Mouse (Mus musculus) liver, embryonic 14.5 days (tissue): Measurements from ENCODE around the gene Ccdc3. TPM values are rescaled to one million over a fixed set of nuclear protein-coding genes. Genes with fewer than 3 reads are reported as not detected.

Experiments
- ATAC-seq: fragments of 200-750 bp; cut with Nextera tagmentation; 2 replicates; pipeline ENCODE4 v1.8.0; 2017; ENCODE audit warnings: moderate number of reproducible peaks, mild to moderate bottlenecking, moderate library complexity; ENCODE audit not compliant: insufficient read depth
- DNase-seq, 3 experiments: peaks; one replicate each; pipeline ENCODE4 v3.0.0-alpha.2; 2012 to 2013; ENCODE audit warnings: low read depth in 3 of 3, low spot score in 3 of 3
- H3K27ac ChIP-seq: fragments of 300-500 bp; sonication (generic); 2 replicates; pipeline ENCODE4 v1.5.1; 2014; ENCODE audit warnings: moderate library complexity, mild to moderate bottlenecking, control low read depth, inconsistent platforms
- H3K27me3 ChIP-seq: fragments of 300-500 bp; sonication (generic); 2 replicates; pipeline ENCODE4 v1.6.1; 2014; ENCODE audit warnings: mild to moderate bottlenecking, low read length, moderate library complexity; ENCODE audit not compliant: control insufficient read depth, insufficient read depth
- H3K36me3 ChIP-seq: fragments of 300-500 bp; sonication (generic); replicated peaks from 2 replicates; pipeline ENCODE4 v1.6.1; 2014; ENCODE audit warnings: low read depth; ENCODE audit not compliant: control insufficient read depth, insufficient read depth
- H3K4me1 ChIP-seq, 2 experiments: fragments of 200-500 bp in 1 of 2; fragments of 300-500 bp in 1 of 2; sonication (generic) in 1 of 2; replicated peaks; 2 replicates each; pipeline ENCODE4 v1.6.1; 2012 to 2014; ENCODE audit warnings: antibody characterized with exemption in 1 of 2, inconsistent platforms in 1 of 2, low read length in 1 of 2; ENCODE audit not compliant: control insufficient read depth in 2 of 2, insufficient read depth in 2 of 2
- H3K4me2 ChIP-seq: fragments of 300-500 bp; sonication (generic); 2 replicates; pipeline ENCODE4 v1.6.1; 2014; ENCODE audit warnings: low read depth, mild to moderate bottlenecking, control low read depth, moderate library complexity
- H3K4me3 ChIP-seq, 2 experiments: fragments of 200-500 bp in 1 of 2; fragments of 300-500 bp in 1 of 2; sonication (generic) in 1 of 2; 2 replicates each; pipeline ENCODE4 v1.5.1; 2012 to 2014; ENCODE audit warnings: low read depth in 2 of 2, low read length in 2 of 2, mild to moderate bottlenecking in 2 of 2, control low read depth in 1 of 2, inconsistent platforms in 1 of 2, moderate library complexity in 1 of 2; ENCODE audit not compliant: insufficient read depth in 1 of 2
- H3K9ac ChIP-seq: fragments of 300-500 bp; sonication (generic); replicated peaks from 2 replicates; pipeline ENCODE4 v1.6.1; 2014; ENCODE audit warnings: mild to moderate bottlenecking, control low read depth, moderate library complexity
- H3K9me3 ChIP-seq: fragments of 300-500 bp; sonication (generic); 2 replicates; pipeline ENCODE4 v1.6.1; 2016; ENCODE audit warnings: low read length, mixed read lengths; ENCODE audit not compliant: control insufficient read depth
- CTCF ChIP-seq: IDR thresholded peaks from 2 replicates; pipeline ENCODE4 v1.5.1; 2016; ENCODE audit warnings: antibody characterized with exemption, low read depth, control low read depth
- EP300 ChIP-seq: IDR thresholded peaks from 2 replicates; pipeline ENCODE4 v1.6.1; 2016; ENCODE audit warnings: antibody characterized with exemption, low read depth
- WGBS: fragments of 180-500 bp; shearing (Covaris S2); extraction: QIAGEN DNeasy Blood & Tissue Kit; methylation state at CpG from one replicate; pipeline ENCODE4 v1.1.7; 2014; ENCODE audit not compliant: insufficient replicate concordance; 5-methylcytosine and 5-hydroxymethylcytosine counted together
- polyA plus RNA-seq, 2 experiments: library from polyadenylated mRNA; depleted of rRNA in 1 of 2; stranded (reverse) in 1 of 2; unstranded in 1 of 2; fragments of >200 nt; fragmentation: Nextera tagmentation in 1 of 2; extraction: Ambion mirVana in 1 of 2; gene quantifications; 2 replicates each; pipeline versions ENCODE4 v1.2.1 to v1.2.3; 2012 to 2014

Gene Ccdc3
- polyA plus RNA-seq, 2 experiments, result 2.7 to 3.0 TPM

GRCm38 (mm10) chr2:5166796-5167195 lies 29.2 kb downstream of the Ccdc3 start:
- H3K4me3 ChIP-seq, result no peak overlapping the region
- TF ChIP-seq EP300, result no peak
- no peak for TF ChIP-seq CTCF
- no peak overlapping the region for H3K9ac ChIP-seq
- no peaks in the 10 kb centered on the region for H3K9me3 ChIP-seq
- no peaks in the 10 kb centered on the region for H3K27me3 ChIP-seq
- WGBS, result 55% methylated on average over 2 of the region's 2 CpGs
- H3K4me1 ChIP-seq, result peaks cover 0 to 3% of the 10 kb centered on the region in 2 experiments; a peak in 2 of 4 replicates
- no peaks in the 10 kb centered on the region for H3K36me3 ChIP-seq
- DNase-seq (no peak), ATAC-seq (no peak)
- no peak overlapping the region for H3K27ac ChIP-seq
- H3K4me2 ChIP-seq, result no peak overlapping the region

DNA sequence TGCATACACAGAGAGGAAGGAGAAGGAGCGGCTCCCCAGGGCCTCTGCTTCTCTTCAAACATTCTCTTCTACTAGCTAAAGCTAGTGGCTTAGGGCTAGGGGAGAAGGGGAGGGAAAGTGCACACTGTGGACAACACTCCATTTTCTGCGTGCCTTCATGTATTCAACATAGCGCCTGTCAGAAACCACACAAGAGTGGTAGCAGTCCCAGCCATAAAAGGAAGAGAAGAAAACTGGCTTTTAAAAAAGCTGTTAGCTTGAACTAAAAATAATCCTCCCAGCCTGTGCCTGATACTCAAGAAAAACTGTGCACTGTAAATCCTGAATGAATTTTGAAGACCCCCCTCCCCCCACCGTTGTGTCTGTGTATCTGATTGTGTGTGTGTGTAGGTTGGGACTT lies 33.2 kb downstream of the Ccdc3 start:
- ATAC-seq, result no peak
- WGBS, result 61% methylated on average over 4 of the region's 4 CpGs
- H3K9ac ChIP-seq, result no peak overlapping the region
- no peak for DNase-seq
- no peaks in the 10 kb centered on the region for H3K9me3 ChIP-seq
- H3K36me3 ChIP-seq, result no peaks in the 10 kb centered on the region
- no peak overlapping the region for H3K4me3 ChIP-seq
- TF ChIP-seq EP300 (no peak), CTCF (no peak)
- H3K27me3 ChIP-seq, result no peaks in the 10 kb centered on the region
- no peak overlapping the region for H3K4me2 ChIP-seq
- H3K4me1 ChIP-seq, result no peaks in the 10 kb centered on the region
- no peak overlapping the region for H3K27ac ChIP-seq

- ATAC-seq (no peak), DNase-seq (no peak)
- Histone ChIP-seq H3K9ac (no peak overlapping the region), H3K27me3 (no peaks in the 10 kb centered on the region), H3K36me3 (no peaks in the 10 kb centered on the region), H3K4me1 (no peaks in the 10 kb centered on the region), H3K27ac (no peak overlapping the region), H3K4me2 (no peak overlapping the region), H3K9me3 (no peaks in the 10 kb centered on the region), H3K4me3 (no peak overlapping the region)
- WGBS, result 51% methylated on average over 5 of the region's 5 CpGs
- no peak for TF ChIP-seq EP300
- TF ChIP-seq CTCF, result no peak
These were observed 33.9 kb downstream of the Ccdc3 start for GRCm38 (mm10) chr2:5171301-5172000.

DNA sequence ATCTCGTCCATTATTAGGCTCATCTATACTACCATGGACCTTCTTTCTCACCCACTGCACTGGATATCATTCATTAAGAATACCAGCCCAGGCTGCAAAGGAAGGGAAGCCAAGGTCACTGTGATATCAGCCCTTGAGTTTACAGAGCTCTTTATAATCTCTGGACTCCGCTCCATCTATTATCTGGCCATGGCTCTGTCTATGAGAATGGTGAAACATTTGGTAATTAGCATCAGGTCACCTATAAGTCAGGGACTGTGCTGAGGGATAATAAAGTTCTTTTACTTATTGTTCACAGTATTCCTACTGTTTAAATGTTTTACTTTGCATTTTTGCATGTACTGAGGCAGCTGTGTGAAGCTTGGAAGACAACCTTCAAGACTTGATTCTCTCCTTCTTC lies 35.2 kb downstream of the Ccdc3 start:
- H3K36me3 ChIP-seq, result no peaks in the 10 kb centered on the region
- H3K4me3 ChIP-seq, result no peak overlapping the region
- no peaks in the 10 kb centered on the region for H3K27me3 ChIP-seq
- H3K4me1 ChIP-seq, result no peaks in the 10 kb centered on the region
- ATAC-seq, result no peak
- H3K9ac ChIP-seq, result no peak overlapping the region
- no peaks in the 10 kb centered on the region for H3K9me3 ChIP-seq
- TF ChIP-seq EP300 (no peak), CTCF (no peak)
- H3K4me2 ChIP-seq, result no peak overlapping the region
- no peak overlapping the region for H3K27ac ChIP-seq
- no peak for DNase-seq
- 56% methylated on average over 2 of the region's 2 CpGs for WGBS

GRCm38 (mm10) chr2:5174716-5175115 lies 37.1 kb downstream of the Ccdc3 start:
- ATAC-seq, result no peak
- DNase-seq, result no peak
- no peak overlapping the region for H3K4me2 ChIP-seq
- no peak overlapping the region for H3K4me3 ChIP-seq
- no peak overlapping the region for H3K9ac ChIP-seq
- H3K27me3 ChIP-seq, result no peaks in the 10 kb centered on the region
- H3K4me1 ChIP-seq, result no peaks in the 10 kb centered on the region
- no peaks in the 10 kb centered on the region for H3K36me3 ChIP-seq
- TF ChIP-seq CTCF (no peak), EP300 (no peak)
- H3K9me3 ChIP-seq, result no peaks in the 10 kb centered on the region
- H3K27ac ChIP-seq, result no peak overlapping the region
